Mouse (Mus musculus): Measurements from ENCODE around the gene Spats1.

- TF ChIP-seq CEBPB (IDR thresholded peaks at IDR 0.05; ENCODE audit: low read depth) (no peak), CTCF (IDR thresholded peaks at IDR 0.05; ENCODE audit: control insufficient read depth, insufficient read depth, insufficient read length) (no peak), MAX (IDR thresholded peaks at IDR 0.05) (no peak)
These were observed 20.2 kb upstream of the Spats1 start for GRCm38 (mm10) chr17:45495398-45495797.

Data from C2C12 (cell line).